ENCODE assay signal across 8 mouse cellular contexts in genomic region chr17:26949051-26949577, GRCm38 (mm10). TPM values are rescaled to one million over a fixed set of nuclear protein-coding genes. Genes with fewer than 3 reads are reported as not detected.
A peak's percentile ranks its signal among the peaks of the same experiment; 100 is the strongest.
DNase-seq lines count a peak whose midpoint lies in the region; ATAC-seq and TF ChIP-seq lines count a peak whose summit lies in the region.

No protein-coding gene starts in this region.

- 10% methylated on average over 9 of the region's 14 CpGs for WGBS in forebrain, embryonic 13.5 days
- 10% methylated on average over 13 of the region's 14 CpGs for WGBS in kidney, postnatal 0 days

- peak overlapping the region; percentile 90 for H3K27ac ChIP-seq in forebrain, embryonic 13.5 days
- H3K27ac ChIP-seq in kidney, postnatal 0 days, result peak overlapping the region; percentile 64

- H3K27me3 ChIP-seq in forebrain, embryonic 13.5 days, result no peaks in the 10 kb centered on the region
- H3K27me3 ChIP-seq in kidney, postnatal 0 days (ENCODE audit: insufficient read depth, low read length), result no peaks in the 10 kb centered on the region
- no peaks in the 10 kb centered on the region for H3K27me3 ChIP-seq in myocyte (ENCODE audit: control insufficient read depth, insufficient read depth, insufficient read length)

- H3K4me1 ChIP-seq in forebrain, embryonic 13.5 days, result peaks cover 92% of the 10 kb centered on the region
- H3K4me1 ChIP-seq in kidney, postnatal 0 days (replicated peaks; ENCODE audit: insufficient read depth, low read length), result peaks cover 40% of the 10 kb centered on the region

- H3K36me3 ChIP-seq in forebrain, embryonic 13.5 days (ENCODE audit: poor library complexity, severe bottlenecking), result peaks cover 17% of the 10 kb centered on the region
- no peaks in the 10 kb centered on the region for H3K36me3 ChIP-seq in kidney, postnatal 0 days (ENCODE audit: insufficient read depth, low read length)
- H3K36me3 ChIP-seq in myocyte (ENCODE audit: control insufficient read depth, insufficient read depth), result no peaks in the 10 kb centered on the region

- TF ChIP-seq CTCF in brain, embryonic 14.5 days (IDR thresholded peaks at IDR 0.05; ENCODE audit: borderline replicate concordance, extremely low read depth, insufficient read depth, insufficient read length), result peak; percentile 43; the same call in 1 of the 2 replicates
- peak; percentile 48; the same call in 1 of the 2 replicates for TF ChIP-seq CTCF in kidney, postnatal 0 days (IDR thresholded peaks at IDR 0.05; ENCODE audit: low read depth)

- no peaks in the 10 kb centered on the region for H3K9me3 ChIP-seq in forebrain, embryonic 13.5 days (replicated peaks)
- no peaks in the 10 kb centered on the region for H3K9me3 ChIP-seq in kidney, postnatal 0 days (replicated peaks; ENCODE audit: low read length)

- ATAC-seq in forebrain, embryonic 13.5 days, result no peak
- ATAC-seq in kidney, postnatal 0 days (replicated peaks; ENCODE audit: low FRiP score, low read depth), result peak; percentile 27

- peak overlapping the region; percentile 90 for H3K9ac ChIP-seq in forebrain, embryonic 13.5 days
- peak overlapping the region; percentile 70 for H3K9ac ChIP-seq in kidney, postnatal 0 days (ENCODE audit: low read depth, low read length)

- H3ac ChIP-seq in myocyte (ENCODE audit: control insufficient read depth, insufficient read length), result no peak overlapping the region

- H3K4me2 ChIP-seq in forebrain, embryonic 13.5 days, result peak overlapping the region; percentile 93
- peak overlapping the region; percentile 100 for H3K4me2 ChIP-seq in kidney, postnatal 0 days (ENCODE audit: low read length)
- H3K4me2 ChIP-seq in myocyte (ENCODE audit: low read depth), result peak overlapping the region; percentile 48

- H3K4me3 ChIP-seq in forebrain, embryonic 13.5 days, result peak overlapping the region; percentile 74
- peak overlapping the region; percentile 78 for H3K4me3 ChIP-seq in kidney, postnatal 0 days (replicated peaks; ENCODE audit: low read depth, low read length)
- peak overlapping the region; percentile 25 for H3K4me3 ChIP-seq in myocyte

- TF ChIP-seq POLR2A in brain, embryonic 14.5 days (IDR thresholded peaks at IDR 0.05; ENCODE audit: borderline replicate concordance, extremely low read depth, insufficient read depth, insufficient read length, poor library complexity, severe bottlenecking), result no peak
- no peak for TF ChIP-seq POLR2A in myocyte (IDR thresholded peaks at IDR 0.05; ENCODE audit: insufficient read length, low read depth)

- DNase-seq in right cerebral cortex, postnatal 10 days (ENCODE audit: low spot score in 2 of 2), result peak; percentile 52 to 73
- DNase-seq in right cerebral cortex, postnatal 36 days (ENCODE audit: low spot score in 2 of 2), result no peak
- no peak for DNase-seq in brain, embryonic 14.5 days (ENCODE audit: low read depth)
- peak; percentile 66 for DNase-seq in kidney, postnatal 0 days (ENCODE audit: low spot score)
- no peak for DNase-seq in yolk sac, embryonic 10.5 days (ENCODE audit: low spot score)
- no peak for DNase-seq in adrenal gland, adult 8-10 months

- no peaks in the 10 kb centered on the region for H3K79me2 ChIP-seq in myocyte (ENCODE audit: control insufficient read depth, insufficient read depth)

TF ChIP-seq in myocyte, 11 proteins besides CTCF, POLR2A, EP300 and RAD21:
- TF ChIP-seq TCF3 (IDR thresholded peaks at IDR 0.05; ENCODE audit: insufficient read length, low read depth), result no peak
- TF ChIP-seq USF1 (IDR thresholded peaks at IDR 0.05; ENCODE audit: low read depth), result no peak
- no peak for TF ChIP-seq MAX (IDR thresholded peaks at IDR 0.05; ENCODE audit: low read depth)
- TF ChIP-seq TCF12 (IDR thresholded peaks at IDR 0.05; ENCODE audit: insufficient read depth, poor library complexity, severe bottlenecking), result no peak
- TF ChIP-seq REST (IDR thresholded peaks at IDR 0.05; ENCODE audit: insufficient read depth, insufficient read length), result no peak
- no peak for TF ChIP-seq POLR2AphosphoS2 (IDR thresholded peaks at IDR 0.05; ENCODE audit: insufficient read length, low read depth)
- no peak for TF ChIP-seq CEBPB (IDR thresholded peaks at IDR 0.05; ENCODE audit: insufficient read depth, poor library complexity, severe bottlenecking)
- TF ChIP-seq MYOD1 (IDR thresholded peaks at IDR 0.05; ENCODE audit: control insufficient read depth in 1 of 3, insufficient read length in 2 of 3, low read depth in 2 of 3), result peak in 1 of 3 experiments; percentile 40
- TF ChIP-seq MYOG (IDR thresholded peaks at IDR 0.05; ENCODE audit: control insufficient read depth in 1 of 3, insufficient read depth in 1 of 3, insufficient read length in 2 of 3, low read depth in 2 of 3), result peak in 1 of 3 experiments; percentile 50
- TF ChIP-seq E2F4 (IDR thresholded peaks at IDR 0.05; ENCODE audit: insufficient read depth), result no peak
- TF ChIP-seq SRF (IDR thresholded peaks at IDR 0.05; ENCODE audit: control insufficient read depth, insufficient read length, low read depth), result no peak

RNA-seq across cellular contexts. Expression of gene Syngap1, which starts 8.1 kb away (rescaled TPM):
- polyA plus RNA-seq in brain, embryonic 14.5 days (2012; rRNA removed), result 120 and 136 TPM in 2 replicates
- polyA plus RNA-seq in forebrain, embryonic 13.5 days (2015; fragmentation: Nextera tagmentation; extraction: Ambion mirVana), result 5.9 TPM in 2 replicates
- polyA plus RNA-seq in kidney, postnatal 0 days (2015; fragmentation: Nextera tagmentation; extraction: Ambion mirVana), result 0.78 and 0.99 TPM in 2 replicates
- polyA plus RNA-seq in myocyte (2012; fragmentation: generic; extraction: Trizol), result 5.2 TPM
- 10 to 100 TPM; 19.7 to 36.9 (median 26.9) TPM for total RNA-seq in adrenal gland, adult 8-10 months (2022)

RNA-seq across cellular contexts. Expression of gene Cuta, which starts 9.7 kb away (rescaled TPM):
- 88.9 and 145 TPM in 2 replicates for polyA plus RNA-seq in brain, embryonic 14.5 days (2012; rRNA removed)
- polyA plus RNA-seq in forebrain, embryonic 13.5 days (2015; fragmentation: Nextera tagmentation; extraction: Ambion mirVana), result 171 and 172 TPM in 2 replicates
- polyA plus RNA-seq in kidney, postnatal 0 days (2015; fragmentation: Nextera tagmentation; extraction: Ambion mirVana), result 226 and 227 TPM in 2 replicates
- polyA plus RNA-seq in myocyte (2012; fragmentation: generic; extraction: Trizol), result 169 TPM
- total RNA-seq in adrenal gland, adult 8-10 months (2022), result 100 to 1,000 TPM; 151 to 162 (median 155) TPM

RNA-seq across cellular contexts. Expression of gene Phf1, which starts 16.3 kb away (rescaled TPM):
- 50.0 and 66.4 TPM in 2 replicates for polyA plus RNA-seq in brain, embryonic 14.5 days (2012; rRNA removed)
- polyA plus RNA-seq in forebrain, embryonic 13.5 days (2015; fragmentation: Nextera tagmentation; extraction: Ambion mirVana), result 8.8 and 9.5 TPM in 2 replicates
- 8.8 and 9.8 TPM in 2 replicates for polyA plus RNA-seq in kidney, postnatal 0 days (2015; fragmentation: Nextera tagmentation; extraction: Ambion mirVana)
- polyA plus RNA-seq in myocyte (2012; fragmentation: generic; extraction: Trizol), result 9.6 TPM
- 10 to 100 TPM; 46.9 to 60.1 (median 53.5) TPM for total RNA-seq in adrenal gland, adult 8-10 months (2022)

RNA-seq across cellular contexts. Expression of gene Zbtb9, which starts 23.9 kb away (rescaled TPM):
- 22.9 and 25.1 TPM in 2 replicates for polyA plus RNA-seq in brain, embryonic 14.5 days (2012; rRNA removed)
- 17.4 and 17.7 TPM in 2 replicates for polyA plus RNA-seq in forebrain, embryonic 13.5 days (2015; fragmentation: Nextera tagmentation; extraction: Ambion mirVana)
- polyA plus RNA-seq in kidney, postnatal 0 days (2015; fragmentation: Nextera tagmentation; extraction: Ambion mirVana), result 11.1 and 12.1 TPM in 2 replicates
- polyA plus RNA-seq in myocyte (2012; fragmentation: generic; extraction: Trizol), result 8.8 TPM
- total RNA-seq in adrenal gland, adult 8-10 months (2022), result 10 to 100 TPM in 1 of 4 experiments, 1 to 10 TPM in 3; 6.6 to 10.1 (median 9.0) TPM

RNA-seq across cellular contexts. Expression of gene Kifc5b, which starts 32.2 kb away (rescaled TPM):
- 9.9 and 15.7 TPM in 2 replicates for polyA plus RNA-seq in brain, embryonic 14.5 days (2012; rRNA removed)
- polyA plus RNA-seq in forebrain, embryonic 13.5 days (2015; fragmentation: Nextera tagmentation; extraction: Ambion mirVana), result 8.9 and 9.2 TPM in 2 replicates
- polyA plus RNA-seq in kidney, postnatal 0 days (2015; fragmentation: Nextera tagmentation; extraction: Ambion mirVana), result 1.3 and 1.8 TPM in 2 replicates
- 15.4 TPM for polyA plus RNA-seq in myocyte (2012; fragmentation: generic; extraction: Trizol)
- 1 to 10 TPM; 1.0 to 3.2 (median 1.6) TPM for total RNA-seq in adrenal gland, adult 8-10 months (2022)

Comparison
In these comparisons a context has a peak if more than half of its experiments do, and no peak if none do; other contexts are left out.
1. DNase-seq: peak in right cerebral cortex, postnatal 10 days (2 of 2) and kidney, postnatal 0 days (single experiment); none in right cerebral cortex, postnatal 36 days (0 of 2), brain, embryonic 14.5 days (single experiment), yolk sac, embryonic 10.5 days (single experiment) and adrenal gland, adult 8-10 months (single experiment).
2. H3K4me2 ChIP-seq: peak in every context shown above with its lines; median percentile 100 in kidney, postnatal 0 days; 93 in forebrain, embryonic 13.5 days; 48 in myocyte.
3. H3K4me3 ChIP-seq: peak in every context shown above with its lines; median percentile 78 in kidney, postnatal 0 days; 74 in forebrain, embryonic 13.5 days; 25 in myocyte.
4. RNA of gene Syngap1, which starts 8.1 kb away (polyA plus RNA-seq): 120 to 136 TPM in brain, embryonic 14.5 days; 5.9 TPM in forebrain, embryonic 13.5 days, 5.2 TPM in myocyte (single experiment) and 0.78 to 0.99 TPM in kidney, postnatal 0 days; every median in the first group is over 10 times any median in the second.